Mouse (Mus musculus) gastrocnemius, adult 18-20 months (tissue): ENCODE results near the gene Rest. TPM values are rescaled to one million over a fixed set of nuclear protein-coding genes. Genes with fewer than 3 reads are reported as not detected.
"Not testable (repeated sequence)": the region's sequence is repeated elsewhere in the genome, so short reads cannot be mapped to it uniquely, and the experiment has no call there.

Source experiments
- DNase-seq: peaks from one replicate; pipeline ENCODE4 v3.0.0; 2021; ENCODE audit warnings: low spot score
- long read RNA-seq, 2 experiments: library from polyadenylated mRNA; stranded (forward); transcript quantifications; one replicate each; pipeline ENCODE4 v2.0.0; 2021
- total RNA-seq, 2 experiments: library from RNA; stranded (reverse); gene quantifications; 2 replicates each; pipeline ENCODE4 v1.2.3; 2021

Gene Rest
- 10 to 100 TPM in 1 of 2 experiments, 1 to 10 TPM in 1; 9.5 to 10.4 TPM for total RNA-seq
- long read RNA-seq, experiment 1, full-length matches to known transcripts = 3 of 10 reads
- long read RNA-seq, experiment 1, partial matches to known transcripts = 0 of 10 reads
- long read RNA-seq, experiment 1, other reads (novel, unspliced or antisense) = 7 of 10 reads
- long read RNA-seq, experiment 2, full-length matches to known transcripts = 2 of 5 reads
- long read RNA-seq, experiment 2, partial matches to known transcripts = 0 of 5 reads
- long read RNA-seq, experiment 2, other reads (novel, unspliced or antisense) = 3 of 5 reads

GRCm38 (mm10) chr5:77265081-77265670 is at the start of gene Rest:
Gene Rest, plus strand, starts transcription at chr5:77265491.
- DNase-seq = peak; percentile 60

GRCm38 (mm10) chr5:77217211-77217610 is 48.1 kb upstream of the Rest start:
- peak; percentile 81 for DNase-seq

GRCm38 (mm10) chr5:77217724-77218123 is 47.6 kb upstream of the Rest start:
- DNase-seq = no peak

DNA sequence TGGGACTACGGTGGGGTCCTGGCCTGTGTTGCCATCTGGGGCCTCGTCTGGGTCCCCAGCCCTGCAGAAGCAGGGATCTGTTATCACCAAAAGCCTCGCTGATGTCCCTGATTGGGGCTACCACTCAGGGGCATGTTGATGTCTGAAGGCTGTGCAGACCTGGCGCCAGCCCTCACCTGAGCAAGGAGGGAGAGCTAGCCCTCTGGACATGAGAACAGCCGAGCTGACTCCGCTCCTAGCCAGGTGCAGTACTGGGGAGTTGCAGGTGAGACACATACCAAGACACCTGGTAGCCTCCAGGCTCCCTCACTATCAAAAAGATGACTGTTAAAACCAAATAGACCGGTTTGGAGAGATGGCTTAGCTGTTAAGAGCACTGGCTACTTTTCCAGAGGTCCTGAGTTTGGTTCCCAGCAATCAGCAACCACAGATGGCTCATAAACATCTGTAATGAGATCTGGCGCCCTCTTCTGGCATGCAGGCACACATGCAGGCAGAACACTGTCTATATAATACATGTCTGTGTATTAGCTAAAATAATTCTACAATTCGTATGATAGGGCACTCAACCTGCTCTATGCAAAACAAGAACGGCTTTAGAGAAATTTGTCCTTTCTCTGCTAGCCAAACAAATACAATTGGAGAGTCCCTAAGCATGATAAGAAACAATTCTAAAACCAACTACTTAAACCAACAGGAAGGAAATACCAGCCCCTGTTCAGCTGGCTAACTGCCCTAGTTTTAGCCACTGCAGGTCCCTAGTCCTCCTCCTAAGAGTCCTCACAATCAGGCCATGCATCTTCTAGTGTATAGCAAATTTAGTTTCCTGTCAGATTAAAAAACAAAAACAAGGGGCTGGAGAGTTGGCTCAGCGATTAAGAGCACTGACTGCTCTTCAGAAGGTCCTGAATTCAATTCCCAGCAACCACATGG is 42.0 kb upstream of the Rest start:
- DNase-seq = no peak

GRCm38 (mm10) chr5:77228986-77229385 is 36.3 kb upstream of the Rest start:
- peak; percentile 30 for DNase-seq

DNA sequence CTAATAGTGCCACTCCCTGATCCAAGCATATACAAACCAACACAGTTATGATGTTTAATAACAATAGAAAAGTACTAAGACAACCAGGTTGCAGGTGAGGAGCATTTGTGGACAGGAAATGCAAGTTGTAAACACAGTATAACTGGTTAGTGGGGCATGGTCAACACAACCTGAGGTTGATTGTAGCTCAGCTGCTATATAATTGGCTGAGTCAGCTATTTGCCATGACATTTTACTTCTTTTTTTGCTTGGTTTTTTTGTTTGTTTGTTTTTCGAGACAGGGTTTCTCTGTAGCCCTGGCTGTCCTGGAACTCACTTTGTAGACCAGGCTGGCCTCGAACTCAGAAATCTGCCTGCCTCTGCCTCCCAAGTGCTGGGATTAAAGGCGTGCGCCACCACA is 33.4 kb upstream of the Rest start:
- DNase-seq = not testable (repeated sequence)

- DNase-seq = no peak
These were observed 30.4 kb upstream of the Rest start for GRCm38 (mm10) chr5:77234921-77235320.

- DNase-seq = no peak
These were observed 28.2 kb upstream of the Rest start for GRCm38 (mm10) chr5:77237104-77237503.

DNA sequence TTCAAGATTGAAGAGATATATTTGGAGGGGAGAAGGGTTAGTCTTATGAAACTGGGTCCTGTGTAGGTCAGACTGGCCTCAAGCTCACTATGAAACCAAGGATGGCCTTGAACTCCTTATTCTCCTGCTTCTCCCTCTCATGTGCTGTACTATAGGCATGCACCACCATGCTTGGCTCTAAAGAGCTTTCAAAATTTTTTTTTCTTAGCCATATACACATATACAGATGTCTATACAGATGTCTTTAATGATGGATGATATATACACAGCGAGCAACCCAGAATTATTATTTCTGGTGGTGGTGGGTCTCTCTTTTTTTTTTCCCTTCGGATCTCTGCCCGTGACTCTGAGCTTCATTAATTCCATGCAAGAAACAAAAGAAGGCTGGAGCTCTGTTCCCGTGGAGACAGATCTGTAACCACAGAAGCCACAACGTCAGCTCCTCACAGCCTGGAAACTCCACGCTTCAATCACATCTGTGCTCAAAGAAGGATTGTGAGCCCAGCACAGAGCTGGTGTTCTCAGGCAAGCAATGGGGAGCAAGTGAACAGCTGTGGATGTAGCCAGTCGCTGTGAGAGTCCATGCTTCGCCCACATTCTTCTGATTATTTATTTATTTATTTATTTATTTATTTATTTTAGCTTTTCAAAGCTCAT is 20.8 kb upstream of the Rest start:
- no peak for DNase-seq

- no peak for DNase-seq
These were observed 19.9 kb upstream of the Rest start for GRCm38 (mm10) chr5:77245463-77245786.

GRCm38 (mm10) chr5:77245787-77246671 is 19.3 kb upstream of the Rest start:
- DNase-seq = no peak

- DNase-seq = no peak
These were observed 15.2 kb upstream of the Rest start for GRCm38 (mm10) chr5:77250083-77250482.

- DNase-seq = no peak
These were observed 13.6 kb upstream of the Rest start for GRCm38 (mm10) chr5:77251656-77252055.

DNA sequence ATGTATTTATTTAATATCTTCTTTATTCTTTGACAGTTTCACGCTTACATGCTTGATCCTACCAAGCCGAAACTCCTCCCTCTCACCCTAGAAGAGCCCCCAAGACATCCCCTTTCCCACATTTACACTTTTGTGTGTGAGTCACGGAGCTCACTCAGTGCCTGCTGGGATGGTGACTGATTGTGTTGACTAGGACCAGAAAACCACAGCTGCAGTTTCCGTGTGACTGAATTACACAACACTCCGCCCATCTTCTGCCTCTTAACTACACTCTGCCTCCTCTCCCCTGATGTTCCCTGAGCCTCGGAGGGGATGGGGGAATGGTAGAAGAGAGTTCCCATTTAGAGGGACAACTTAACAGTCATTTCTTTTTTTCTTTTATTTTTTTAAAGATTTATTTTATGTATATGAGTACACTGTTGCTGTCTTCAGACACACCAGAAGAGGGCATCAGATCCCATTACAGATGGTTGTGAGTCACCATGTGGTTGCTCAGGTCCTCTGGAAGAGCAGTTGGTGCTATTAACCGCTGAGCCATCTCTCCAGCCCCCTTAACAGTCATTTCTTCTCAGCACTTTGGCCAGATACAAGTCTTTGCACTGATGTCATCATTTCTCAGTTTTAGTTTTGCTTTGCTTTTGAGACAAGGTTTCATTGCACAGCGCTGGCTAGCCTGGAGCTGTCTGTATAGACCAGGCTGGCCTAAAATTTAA is 13.0 kb upstream of the Rest start:
- no peak for DNase-seq

DNA sequence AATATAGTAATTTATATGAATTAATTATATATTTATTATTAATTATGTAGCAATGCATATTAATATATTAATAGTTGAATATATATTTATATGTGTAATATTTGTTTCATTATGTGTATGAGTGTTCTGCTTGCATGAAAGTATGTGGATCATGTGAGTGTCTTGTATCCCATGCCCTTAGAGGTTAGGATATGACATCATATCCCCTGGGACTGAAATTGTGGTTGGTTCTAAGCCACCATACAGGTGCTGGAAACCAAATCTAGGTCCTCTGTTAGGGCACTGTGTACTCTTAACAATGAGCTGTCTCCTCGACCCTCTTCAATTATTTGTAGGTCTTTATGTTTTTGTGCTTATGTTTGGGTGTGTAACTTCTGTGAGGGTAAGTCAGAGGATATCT is 12.1 kb upstream of the Rest start:
- DNase-seq = no peak

DNA sequence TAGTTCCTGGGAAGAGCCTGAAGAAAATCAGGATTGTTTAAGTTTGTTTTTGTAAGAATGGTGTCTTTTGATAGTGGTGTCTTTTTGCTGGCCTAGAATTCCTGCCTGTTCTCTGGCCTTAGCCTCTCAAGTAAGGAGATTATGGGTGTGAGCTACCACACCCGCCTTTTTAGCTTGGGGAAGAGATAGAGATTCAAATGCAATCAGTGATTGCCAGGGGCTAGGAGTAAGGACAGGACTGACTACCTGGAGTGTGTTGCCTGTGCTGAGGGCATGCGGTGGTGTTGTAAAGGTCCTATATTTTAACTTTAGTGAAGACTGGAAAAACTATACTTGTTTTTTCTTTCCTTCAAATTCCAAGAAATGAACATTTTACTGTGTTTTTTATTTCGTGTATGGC is 10.9 kb upstream of the Rest start:
- no peak for DNase-seq

- no peak for DNase-seq
These were observed 7.7 kb upstream of the Rest start for GRCm38 (mm10) chr5:77257603-77258002.

DNA sequence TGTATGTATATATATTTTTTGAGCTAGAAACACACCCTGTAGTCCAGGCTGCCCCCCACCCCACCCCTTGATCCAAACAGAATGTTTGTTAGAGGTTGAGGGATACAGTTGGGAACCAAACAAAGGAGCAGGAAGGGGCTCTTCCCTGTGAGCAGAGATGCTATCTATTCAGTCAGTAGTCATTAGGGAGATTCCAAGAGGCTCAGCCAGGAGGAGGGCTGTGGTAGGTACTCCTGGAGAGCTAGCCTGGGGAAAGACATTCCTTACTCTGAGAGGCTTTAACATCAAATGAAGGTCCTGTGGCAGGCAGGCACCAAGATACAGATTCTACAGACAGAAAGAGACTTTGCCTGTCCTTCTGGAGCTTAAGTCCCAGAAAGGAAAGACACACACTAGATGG is 6.0 kb upstream of the Rest start:
- DNase-seq = no peak

GRCm38 (mm10) chr5:77260141-77260540 is 5.2 kb upstream of the Rest start:
- DNase-seq = no peak

DNA sequence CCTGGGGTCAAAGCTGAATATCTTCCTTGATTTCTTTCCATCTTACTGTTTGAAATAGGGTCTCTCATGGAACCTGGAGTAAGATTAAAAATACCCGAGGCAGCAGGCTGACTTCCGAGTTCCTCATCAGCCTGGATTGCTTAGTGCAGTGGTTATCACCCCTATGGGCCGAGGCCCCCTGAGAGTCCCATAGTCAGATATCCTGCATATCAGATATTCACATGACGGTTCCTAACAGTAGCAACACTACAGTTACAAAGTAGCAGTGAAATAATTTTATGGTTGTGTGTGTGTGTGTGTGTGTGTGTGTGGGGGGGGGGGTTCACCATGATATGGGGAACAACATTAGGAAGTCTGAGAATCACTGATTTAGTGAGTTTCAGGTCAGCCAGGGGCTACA is 4.2 kb upstream of the Rest start:
- no peak for DNase-seq
